Mouse (Mus musculus) embryo, embryonic 10.5 days (tissue): ENCODE measurements around the gene Nr2f1.
A peak's percentile ranks its signal among the peaks of the same experiment; 100 is the strongest.
"Not testable (repeated sequence)": the region's sequence is repeated elsewhere in the genome, so short reads cannot be mapped to it uniquely, and the experiment has no call there.

ENCODE experiments used
- DNase-seq: peaks from one replicate; pipeline ENCODE4 v3.0.0-alpha.2; 2015; ENCODE audit warnings: low spot score

Nr2f1 gene

GRCm38 (mm10) chr13:78199642-78200160, at the start of gene Nr2f1:
Gene Nr2f1, minus strand, starts transcription at chr13:78199757.
- no peak for DNase-seq

DNA sequence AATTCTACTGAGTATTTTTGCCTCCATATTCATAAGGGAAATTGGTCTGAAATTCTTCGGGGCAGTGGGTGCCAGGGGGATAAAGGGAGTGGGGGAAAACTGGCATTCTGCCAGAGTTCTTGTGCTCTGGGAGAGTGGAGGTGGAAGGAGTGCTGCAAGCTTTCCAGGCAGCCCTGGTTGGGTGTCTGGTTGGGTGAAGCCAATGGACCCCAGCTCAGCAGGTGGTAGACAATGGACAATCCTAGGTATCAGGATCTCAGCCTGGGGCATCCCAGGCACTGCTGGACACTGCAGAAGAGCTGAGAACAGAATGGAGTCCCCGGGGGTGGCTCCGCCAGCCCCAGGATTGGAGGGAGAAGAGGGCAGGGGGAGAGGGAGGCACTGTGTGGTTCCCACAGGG, 22.1 kb upstream of the Nr2f1 start:
- no peak for DNase-seq

DNA sequence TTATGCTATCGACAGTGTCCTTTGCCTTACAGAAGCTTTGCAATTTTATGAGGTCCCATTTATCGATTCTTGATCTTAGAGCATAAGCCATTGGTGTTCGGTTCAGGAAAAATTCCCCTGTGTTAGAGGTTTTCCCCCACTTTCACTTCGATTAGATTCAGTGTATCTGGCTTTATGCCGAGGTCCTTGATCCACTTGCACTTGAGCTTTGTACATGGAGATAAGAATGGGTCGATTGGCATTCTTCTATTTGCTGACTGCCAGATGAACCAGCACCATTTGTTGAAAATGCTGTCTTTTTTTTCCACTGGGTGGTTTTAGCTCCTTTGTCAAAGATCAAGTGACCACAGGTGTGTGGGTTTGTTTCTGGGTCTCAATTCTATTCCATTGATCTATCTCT, 20.7 kb upstream of the Nr2f1 start:
- DNase-seq = not testable (repeated sequence)

- DNase-seq = no peak
Observed at GRCm38 (mm10) chr13:78215223-78215622, 15.7 kb upstream of the Nr2f1 start.

- DNase-seq = peak; percentile 41
Observed at GRCm38 (mm10) chr13:78213155-78213554, 13.6 kb upstream of the Nr2f1 start.

- DNase-seq = no peak
Observed at GRCm38 (mm10) chr13:78212111-78212510, 12.6 kb upstream of the Nr2f1 start.

- DNase-seq = peak; percentile 26
Observed at GRCm38 (mm10) chr13:78211231-78212010, 11.9 kb upstream of the Nr2f1 start.

DNA sequence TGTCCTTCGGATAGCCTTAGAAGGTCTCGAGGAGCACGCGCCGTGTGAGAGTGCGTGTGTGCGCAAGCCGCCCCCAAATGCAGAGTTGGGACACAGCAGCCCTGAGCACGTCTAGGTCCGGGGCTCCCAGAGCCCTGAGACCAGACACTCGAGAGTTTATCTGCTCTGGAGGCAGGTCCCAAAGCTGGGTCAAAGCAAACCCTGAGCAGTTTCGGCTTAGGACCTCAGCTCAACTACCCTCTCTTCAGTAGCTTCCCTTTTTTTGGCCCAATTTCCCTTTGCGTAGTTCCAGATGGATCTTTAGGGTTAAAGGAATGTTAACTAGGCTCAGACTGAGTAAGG, 11.2 kb upstream of the Nr2f1 start:
- DNase-seq = no peak

DNA sequence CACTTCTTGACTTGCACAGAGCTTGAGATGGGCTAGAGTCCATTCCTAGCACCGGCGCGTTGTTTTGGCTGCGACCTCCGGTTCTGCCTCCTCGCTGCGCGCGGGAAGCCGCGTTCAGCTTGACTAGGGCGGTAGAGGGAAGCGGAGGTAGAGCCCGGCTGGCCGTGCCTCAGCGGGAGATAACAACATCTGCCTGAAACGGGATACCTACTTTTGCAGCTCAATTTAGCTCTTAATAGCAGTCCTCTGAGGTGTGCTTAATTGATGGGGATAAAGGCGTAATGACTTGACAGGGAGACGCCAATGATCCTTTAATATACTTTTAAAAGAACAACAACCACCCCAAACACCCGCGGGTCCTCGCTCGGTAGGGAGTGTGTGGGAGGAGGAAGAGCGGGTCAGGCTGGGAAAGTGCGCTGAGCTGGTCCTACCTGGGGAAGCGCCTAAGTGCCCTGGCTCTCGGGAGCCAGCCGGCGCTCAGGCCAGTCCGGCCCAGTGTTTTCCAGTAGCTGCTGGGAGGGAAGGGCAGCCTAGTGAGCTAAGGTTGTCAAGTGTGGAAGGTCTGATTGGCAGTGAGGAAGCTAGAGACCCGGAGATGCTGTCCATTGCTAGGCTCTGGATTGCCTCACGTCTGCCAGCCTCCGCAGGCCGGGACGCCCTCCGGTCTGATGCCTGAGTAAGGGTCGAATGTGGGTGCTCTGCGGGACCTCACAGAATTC, 10.6 kb upstream of the Nr2f1 start:
- peak; percentile 75 for DNase-seq

DNA sequence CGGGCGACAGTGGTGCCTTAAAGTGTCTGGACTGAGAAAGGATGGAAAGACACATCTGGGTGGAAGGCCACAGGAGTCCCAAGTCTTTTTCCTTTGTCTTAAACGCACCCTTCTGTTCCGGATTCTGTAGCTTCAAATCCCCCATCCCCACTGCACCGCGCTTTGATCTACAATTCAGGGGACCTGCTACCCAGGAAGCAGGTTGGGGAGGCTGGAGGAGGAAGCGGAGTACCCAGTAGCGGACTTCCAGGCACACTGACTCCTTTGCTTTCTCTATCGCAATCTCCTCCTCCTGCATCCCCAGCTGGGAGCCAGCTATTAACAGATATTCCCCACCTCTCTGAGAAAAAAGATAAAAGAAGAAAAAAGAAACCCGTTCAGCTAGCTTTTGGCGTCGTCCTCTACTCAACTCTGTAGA, 10.1 kb upstream of the Nr2f1 start:
- peak; percentile 62 for DNase-seq

GRCm38 (mm10) chr13:78208689-78209410, 9.3 kb upstream of the Nr2f1 start:
- peak; percentile 46 for DNase-seq

DNA sequence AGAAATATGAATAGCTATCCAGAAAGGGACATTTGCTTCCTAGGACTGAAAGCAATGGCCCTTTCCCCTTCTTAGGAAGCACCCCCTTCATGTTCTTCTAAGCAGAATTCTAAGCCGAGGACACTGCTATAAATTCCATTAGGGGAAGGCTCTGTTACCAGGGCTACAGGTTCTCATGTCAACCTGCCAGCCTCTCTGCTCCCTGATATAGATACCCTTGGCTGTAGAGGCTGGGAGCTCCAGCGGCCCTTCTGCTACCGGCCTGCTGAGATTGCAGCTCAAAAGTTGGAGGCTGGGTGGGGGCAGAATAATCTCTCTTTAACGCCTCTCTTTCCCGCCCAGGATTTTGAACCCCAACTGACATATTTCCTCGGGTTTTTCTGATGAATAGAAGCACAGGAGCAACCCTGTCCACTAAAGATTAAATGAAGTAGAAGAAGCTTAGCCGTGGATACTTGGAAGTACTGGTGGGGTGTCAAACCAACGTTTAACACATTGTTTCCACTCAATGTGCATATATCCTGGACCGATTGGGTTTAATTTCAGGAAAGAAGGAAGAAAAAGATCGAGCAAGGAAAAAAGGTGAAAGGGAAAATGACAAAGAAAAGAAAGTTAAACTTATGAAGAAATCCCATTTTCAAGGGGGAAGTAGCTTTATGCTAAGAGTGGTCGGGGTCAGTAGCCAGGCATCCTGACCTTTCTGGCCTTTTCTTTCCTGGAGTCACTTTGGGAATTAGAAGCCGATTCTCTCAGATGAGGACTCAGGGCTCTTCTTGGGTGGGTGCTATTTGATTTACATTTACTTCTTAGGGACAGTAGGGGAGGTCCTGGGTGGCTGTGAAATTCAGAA, 8.5 kb upstream of the Nr2f1 start:
- peak; percentile 82 for DNase-seq

GRCm38 (mm10) chr13:78206891-78207430, 7.4 kb upstream of the Nr2f1 start:
- peak; percentile 54 for DNase-seq

GRCm38 (mm10) chr13:78205426-78205825, 5.9 kb upstream of the Nr2f1 start:
- no peak for DNase-seq

DNA sequence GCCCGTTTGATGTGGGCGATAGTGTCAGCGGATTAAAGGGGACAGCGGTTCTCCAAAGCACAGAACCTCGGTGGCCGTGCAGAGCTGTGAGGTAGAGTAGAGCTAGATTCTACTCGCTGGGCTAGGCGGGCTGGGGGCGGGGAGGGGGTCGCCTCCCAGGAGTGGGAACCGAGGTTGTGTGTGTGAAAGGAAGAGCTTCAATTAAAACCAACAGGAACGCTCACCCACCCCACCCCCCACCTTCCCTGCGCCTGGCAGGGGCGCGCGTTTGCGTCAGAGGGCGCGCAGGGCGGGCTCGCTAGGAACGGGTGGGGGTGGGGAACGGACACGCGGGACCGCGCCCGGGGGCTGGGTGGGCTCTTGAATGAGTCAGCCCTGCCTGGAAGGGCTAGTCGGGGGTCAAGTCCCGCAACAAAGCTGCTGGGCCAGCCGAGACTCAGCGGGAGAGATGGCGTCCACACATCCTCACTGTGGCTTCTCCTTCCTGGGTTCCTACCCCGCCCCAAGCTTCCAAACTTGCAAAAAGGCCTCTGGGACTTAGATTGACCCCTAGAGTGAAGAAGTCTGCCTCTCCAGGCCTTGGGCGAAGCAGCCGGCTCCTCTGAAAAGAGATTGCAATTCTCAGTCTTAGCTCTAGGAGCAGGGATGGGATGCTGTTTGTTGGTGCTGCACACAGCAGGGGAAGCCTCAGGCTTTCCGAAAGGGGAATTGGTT, 3.9 kb upstream of the Nr2f1 start:
- peak; percentile 86 for DNase-seq

- peak; percentile 56 for DNase-seq
Observed at GRCm38 (mm10) chr13:78202574-78203347, 3.2 kb upstream of the Nr2f1 start.

DNA sequence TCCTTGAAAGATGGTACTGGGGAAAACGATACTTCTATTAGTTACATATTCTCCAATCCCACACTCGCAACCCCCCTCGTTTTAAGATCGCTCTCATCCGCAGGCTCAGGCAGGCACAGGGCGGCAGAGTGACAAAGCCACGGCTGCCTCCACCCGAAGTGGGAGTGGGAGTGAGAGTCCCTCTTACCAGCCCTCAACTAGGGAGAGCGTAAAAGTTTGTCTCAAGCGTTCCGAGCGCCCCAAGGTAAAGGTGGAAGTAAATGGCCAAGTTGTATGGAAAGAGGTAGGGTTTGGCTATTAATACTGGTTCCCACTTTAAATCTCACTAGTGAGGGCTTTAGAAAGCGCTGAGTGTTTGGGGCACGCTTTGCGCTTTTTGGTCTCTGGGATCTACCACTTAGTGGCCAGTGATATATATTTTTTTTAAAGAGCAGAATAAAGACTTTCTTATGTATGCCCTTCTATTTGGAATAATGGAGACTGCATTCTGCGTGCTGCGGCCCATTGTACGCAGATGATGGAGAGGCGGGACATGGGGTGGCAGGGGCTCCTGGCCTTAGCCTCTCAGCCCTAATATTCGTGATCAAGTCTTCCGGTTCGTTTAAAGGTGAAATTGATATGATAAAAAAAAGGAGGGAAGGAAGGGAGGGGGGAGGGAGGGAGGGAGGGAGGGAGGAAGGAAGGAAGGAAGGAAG, 2.5 kb upstream of the Nr2f1 start:
- DNase-seq = peak; percentile 55

- DNase-seq = peak; percentile 95
Observed at GRCm38 (mm10) chr13:78200991-78201870, 1.7 kb upstream of the Nr2f1 start.
